Mouse (Mus musculus) spleen, postnatal 10 days (tissue): Measurements from ENCODE around the gene AW011738.
A peak's percentile ranks its signal among the peaks of the same experiment; 100 is the strongest.

Source experiments
- DNase-seq, 2 experiments: peaks; one replicate each; pipeline ENCODE4 v3.0.0; 2021 to 2022; ENCODE audit warnings: low spot score in 2 of 2

The AW011738 gene

GRCm38 (mm10) chr4:156203001-156203412 is at the start of gene AW011738:
Gene AW011738, plus strand, starts transcription at chr4:156203304.
- DNase-seq, result peak in 1 of 2 experiments; percentile 79

DNA sequence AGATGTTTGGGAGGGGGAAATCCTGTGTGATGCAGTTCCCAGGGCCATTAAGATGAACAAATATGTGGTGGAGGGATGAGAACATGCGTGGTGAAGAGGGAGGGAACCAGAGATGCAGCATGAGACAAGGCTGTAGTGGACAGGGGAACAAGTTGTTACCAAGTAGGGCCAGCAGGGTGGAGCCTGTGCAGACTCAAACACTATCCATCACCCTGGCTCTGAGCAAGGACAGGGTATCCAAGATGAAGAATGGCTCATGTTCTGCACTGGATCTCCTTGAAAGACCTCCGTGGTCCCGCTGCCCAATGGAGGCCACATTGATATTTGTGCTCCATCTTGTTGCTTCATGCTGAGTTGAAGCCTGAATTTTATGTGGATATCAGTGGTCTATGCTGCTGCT is 48.3 kb upstream of the AW011738 start:
- DNase-seq, result no peak

DNA sequence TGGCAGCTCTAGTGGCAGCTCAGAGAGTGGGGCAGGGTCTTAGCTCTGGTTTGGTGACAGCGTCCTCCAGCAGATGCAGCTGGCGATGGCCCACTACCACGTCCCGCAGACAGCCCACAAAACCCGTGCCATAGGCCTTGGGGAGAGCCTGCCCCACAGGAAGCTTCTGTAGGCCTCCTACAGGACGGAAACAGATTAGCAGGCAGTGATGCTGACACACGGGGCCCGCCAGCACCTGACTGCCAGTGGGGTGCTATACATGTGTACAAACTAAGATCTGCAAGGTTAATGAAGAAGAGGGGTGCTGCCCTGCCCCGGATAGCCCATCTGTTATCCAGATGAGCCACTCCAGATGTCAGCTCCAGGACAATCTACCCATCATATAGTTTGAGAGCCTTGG is 36.6 kb upstream of the AW011738 start:
- no peak for DNase-seq

DNA sequence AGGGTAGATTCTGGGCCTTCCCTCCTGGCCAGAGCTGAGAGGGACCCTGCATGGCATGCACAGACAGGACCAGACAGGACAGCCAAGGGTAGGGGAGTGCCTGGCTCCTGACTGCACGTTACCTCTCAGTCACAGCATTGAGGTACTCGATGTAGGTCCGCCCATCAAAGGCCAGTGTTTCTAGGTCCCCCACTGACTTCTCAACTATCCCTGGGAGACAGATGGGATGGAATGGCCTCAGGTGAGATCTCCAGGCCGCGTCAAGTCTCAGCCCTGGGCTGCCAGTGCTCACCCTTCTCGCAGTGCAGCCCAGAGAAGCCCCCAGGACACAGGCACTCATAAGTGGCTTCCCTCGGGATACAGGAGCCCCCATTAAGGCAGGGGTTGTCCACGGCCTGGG is 34.5 kb upstream of the AW011738 start:
- no peak for DNase-seq

DNA sequence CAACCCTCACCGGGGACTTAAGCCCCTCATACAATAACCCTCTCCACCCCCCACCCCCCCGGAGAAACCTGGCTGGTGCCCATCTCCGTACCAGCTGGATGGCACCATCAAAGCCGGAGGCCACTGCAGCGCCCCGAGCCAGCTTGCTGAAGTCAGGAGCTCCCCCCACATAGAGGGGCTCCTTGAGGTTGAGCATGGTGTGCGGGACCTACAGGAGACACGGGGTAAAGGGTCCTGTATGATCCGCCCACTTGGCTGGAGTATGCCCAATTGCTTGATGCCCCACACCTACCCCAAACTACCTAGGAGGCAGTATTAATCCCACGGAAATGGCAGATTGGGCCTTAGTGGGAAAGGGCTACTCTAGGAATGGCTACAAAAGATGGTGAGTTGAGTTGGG is 34.0 kb upstream of the AW011738 start:
- no peak for DNase-seq

- no peak for DNase-seq
Observed at GRCm38 (mm10) chr4:156171828-156172227, 31.3 kb upstream of the AW011738 start.

GRCm38 (mm10) chr4:156177630-156178029 is 25.5 kb upstream of the AW011738 start:
- DNase-seq, result no peak

DNA sequence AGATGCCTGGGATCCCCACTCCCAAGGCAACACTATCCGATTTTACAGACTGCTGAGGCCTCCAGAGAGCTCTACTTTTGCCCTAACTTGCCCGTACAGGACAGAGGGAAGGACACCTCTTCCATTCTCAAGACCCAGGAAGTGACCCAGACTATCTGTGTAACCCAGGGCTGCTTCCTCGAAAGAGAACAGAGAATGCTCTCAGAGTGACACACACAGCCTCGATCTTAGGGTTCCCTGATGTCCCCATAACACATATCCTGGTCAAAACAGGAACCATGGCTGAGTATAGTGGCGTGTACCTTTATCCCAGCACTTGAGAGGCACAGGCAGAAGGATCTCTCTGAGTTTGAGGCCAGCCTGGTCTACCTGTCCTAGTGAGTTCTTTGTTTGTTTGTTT is 19.4 kb upstream of the AW011738 start:
- no peak for DNase-seq

- DNase-seq, result no peak
Observed at GRCm38 (mm10) chr4:156184291-156184954, 18.7 kb upstream of the AW011738 start.

- DNase-seq, result no peak
Observed at GRCm38 (mm10) chr4:156185456-156185949, 17.6 kb upstream of the AW011738 start.

- peak in 1 of 2 experiments; percentile 30 for DNase-seq
Observed at GRCm38 (mm10) chr4:156185950-156186850, 16.9 kb upstream of the AW011738 start.

DNA sequence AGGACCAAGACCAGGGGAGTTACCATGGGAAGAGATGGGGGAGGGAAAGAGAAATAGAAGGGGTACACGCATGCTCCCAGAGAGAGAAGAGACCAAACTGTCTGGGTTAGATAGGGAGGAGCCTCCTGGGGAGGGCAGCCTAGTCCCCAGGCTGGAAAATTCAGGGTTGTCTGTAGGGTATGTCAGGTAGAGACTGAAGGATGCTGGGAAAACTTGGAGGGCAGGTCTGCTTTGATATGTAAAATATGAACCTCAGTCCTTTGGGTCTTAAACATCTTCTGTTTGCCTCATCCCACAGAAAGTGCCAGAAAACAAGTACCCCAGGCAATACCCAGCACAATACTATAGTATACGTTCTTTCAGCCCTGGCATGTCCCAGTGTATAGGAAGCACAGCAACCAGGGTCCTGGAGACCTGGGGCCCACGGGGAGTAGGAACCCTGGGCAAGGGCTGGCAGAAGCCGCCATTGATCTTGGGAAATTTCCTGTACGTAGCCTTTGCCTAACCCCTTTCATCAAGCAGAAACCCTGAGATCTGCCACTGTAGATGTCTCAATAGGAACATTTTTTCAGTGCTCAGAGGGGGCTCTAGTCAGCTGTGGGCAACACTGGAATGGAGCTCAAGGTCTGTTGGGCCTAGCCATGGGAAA is 14.8 kb upstream of the AW011738 start:
- DNase-seq, result no peak

GRCm38 (mm10) chr4:156188811-156189323 is 14.2 kb upstream of the AW011738 start:
- no peak for DNase-seq

GRCm38 (mm10) chr4:156192421-156193199 is 10.5 kb upstream of the AW011738 start:
- DNase-seq, result peak in 1 of 2 experiments; percentile 32

GRCm38 (mm10) chr4:156193200-156193590 is 9.9 kb upstream of the AW011738 start:
- no peak for DNase-seq

DNA sequence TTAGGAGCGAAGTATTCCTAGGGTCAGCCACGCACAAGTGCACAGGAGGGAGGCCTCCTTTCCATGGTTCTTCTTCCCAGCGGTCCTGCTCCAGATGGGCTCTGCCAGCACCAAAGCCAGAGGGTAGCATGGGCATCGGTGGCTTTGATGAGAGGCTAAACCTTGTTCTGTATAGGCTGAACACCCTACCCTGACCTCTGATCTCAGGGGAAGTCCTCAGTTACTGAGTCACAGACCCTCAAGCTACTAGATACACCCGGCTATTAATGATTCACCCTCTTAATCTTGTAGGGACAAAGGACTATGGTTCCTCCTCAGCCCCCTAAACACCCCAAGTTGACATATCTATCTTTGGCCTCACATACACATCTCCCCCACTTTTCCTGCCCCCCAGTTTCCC is 9.2 kb upstream of the AW011738 start:
- no peak for DNase-seq

GRCm38 (mm10) chr4:156194346-156194745 is 8.8 kb upstream of the AW011738 start:
- DNase-seq, result no peak

DNA sequence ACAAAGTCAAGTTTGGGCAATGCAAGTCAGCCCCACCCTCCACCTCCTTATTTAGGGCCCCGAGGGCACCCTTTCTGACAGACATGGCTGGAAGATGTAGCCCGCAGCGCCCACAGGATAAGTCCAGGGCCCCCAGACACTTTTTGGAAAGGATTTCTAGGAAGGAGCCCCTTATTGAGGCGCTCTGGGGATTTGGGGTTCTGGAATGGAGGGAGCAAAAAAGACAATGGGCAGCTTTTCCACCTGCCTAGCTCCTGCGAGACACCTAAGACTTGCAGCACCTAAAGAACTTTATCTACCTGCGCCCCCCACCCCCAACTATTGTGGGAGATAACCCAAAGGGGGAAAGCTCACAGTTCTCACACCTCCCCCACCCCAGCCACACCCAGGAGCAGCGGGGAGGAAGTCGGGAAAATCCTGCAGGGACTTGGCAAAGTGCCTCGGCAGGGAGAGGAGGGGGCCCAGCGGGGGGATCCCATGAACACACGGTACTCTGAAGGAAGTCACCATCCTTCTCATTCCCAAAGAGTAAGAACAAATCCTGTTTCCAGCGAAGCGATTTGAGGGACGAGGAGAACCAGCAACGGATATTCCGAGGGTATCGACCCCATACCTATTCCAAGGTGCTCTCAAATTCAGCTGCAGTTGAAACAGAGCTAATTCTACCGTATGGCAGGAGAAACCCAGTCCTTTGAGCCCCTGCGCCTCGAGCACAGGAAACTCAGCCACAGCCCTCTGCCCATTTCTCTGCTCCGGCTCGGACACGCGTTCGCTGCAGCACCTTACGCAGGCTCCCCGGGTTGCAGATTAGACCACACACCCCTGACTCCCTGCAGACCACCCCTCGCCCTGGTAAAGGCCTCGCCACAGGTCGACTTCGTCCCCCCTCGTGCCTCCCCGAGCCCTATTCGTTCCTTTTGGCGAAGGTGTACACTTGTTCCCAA is 6.9 kb upstream of the AW011738 start:
- DNase-seq, result peak in 1 of 2 experiments; percentile 46

GRCm38 (mm10) chr4:156197131-156197828 is 5.8 kb upstream of the AW011738 start, which contains the start of gene Agrn:
Gene Agrn, minus strand, starts transcription at chr4:156197488.
- peak; percentile 69 to 75 for DNase-seq
